Mouse (Mus musculus): ENCODE data around the gene Sprr2h. TPM values are rescaled to one million over a fixed set of nuclear protein-coding genes. Genes with fewer than 3 reads are reported as not detected.

Gene Sprr2h
- 0.38 TPM in 1 of 2 replicates, not detected in the other for polyA plus RNA-seq (2014; fragmentation: Nextera tagmentation; extraction: Ambion mirVana)

DNA sequence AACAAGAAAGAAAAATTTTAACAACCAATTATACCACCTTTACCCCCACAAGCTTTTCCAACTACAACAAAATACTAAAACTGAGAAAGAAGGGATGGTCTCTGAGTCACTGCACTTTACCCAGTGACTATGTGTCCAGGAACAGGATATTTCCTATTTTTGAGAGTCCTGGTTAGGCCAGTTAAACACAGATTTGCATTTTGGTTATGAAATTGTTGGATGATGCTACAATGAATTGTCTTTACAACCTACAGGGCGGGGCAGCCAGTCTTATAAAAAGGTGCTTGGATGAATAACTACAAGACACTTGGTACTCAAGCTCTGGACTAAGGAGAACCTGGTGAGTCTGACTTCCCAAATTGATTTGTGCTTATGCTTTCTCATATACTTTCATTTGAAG is at the start of gene Sprr2h:
Gene Sprr2h, plus strand, starts transcription at position 301 of the 400 bp plus-strand sequence.
- Histone ChIP-seq H3K4me1 (ENCODE audit: control insufficient read depth, insufficient read depth, low read length) (no peaks in the 10 kb centered on the region), H3K4me2 (ENCODE audit: low read depth, low read length) (no peak within 1 kb of the TSS), H3K4me3 (ENCODE audit: low read depth, low read length) (no peak within 1 kb of the TSS), H3K27ac (replicated peaks; ENCODE audit: low read depth, low read length) (no peak within 1 kb of the TSS), H3K9me3 (ENCODE audit: control insufficient read depth, low read length) (no peaks in the 10 kb centered on the region), H3K27me3 (replicated peaks; ENCODE audit: control insufficient read depth, insufficient read depth, low read length) (no peaks in the 10 kb centered on the region), H3K9ac (ENCODE audit: low read depth, low read length) (no peak within 1 kb of the TSS), H3K36me3 (ENCODE audit: control insufficient read depth, insufficient read depth, low read length) (no peaks in the 10 kb centered on the region)
- 81% methylated on average over 1 of the region's 1 CpGs for whole genome bisulfite sequencing
- DNase-seq (ENCODE audit: low spot score) (no peak), ATAC-seq (ENCODE audit: low read depth) (no peak)

DNA sequence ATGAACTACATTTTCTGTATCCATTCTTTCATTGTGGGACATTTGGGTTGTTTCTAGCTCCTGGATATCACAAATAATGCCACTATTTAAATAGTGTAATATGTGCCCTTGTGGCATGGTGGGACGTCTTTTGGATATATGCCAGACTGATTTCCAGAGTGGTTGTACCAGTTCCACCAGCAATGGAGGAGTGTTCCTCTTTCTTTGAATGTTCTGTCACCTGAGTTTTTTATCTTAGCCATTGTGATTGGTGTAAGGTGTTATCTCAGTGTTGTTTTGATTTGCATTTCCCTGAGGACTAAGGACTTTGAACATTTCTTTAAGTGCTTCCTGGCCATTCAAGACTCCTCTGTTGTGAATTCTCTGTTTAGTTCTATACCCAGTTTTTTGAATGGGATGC is 49.2 kb upstream of the Sprr2h start:
- ATAC-seq (ENCODE audit: low read depth) = no peak
- WGBS = 71% methylated on average over 1 of the region's 1 CpGs

GRCm38 (mm10) chr3:92338840-92339239 is 46.6 kb upstream of the Sprr2h start, which contains the start of gene Sprr2d:
Sprr2d (plus strand) TSS chr3:92339140.
- no peak within 1 kb of the TSS for H3K4me3 ChIP-seq (ENCODE audit: low read depth, low read length)
- H3K27me3 ChIP-seq (replicated peaks; ENCODE audit: control insufficient read depth, insufficient read depth, low read length) = no peaks in the 10 kb centered on the region
- 88% methylated on average over 5 of the region's 5 CpGs for WGBS
- H3K9me3 ChIP-seq (ENCODE audit: control insufficient read depth, low read length) = no peaks in the 10 kb centered on the region
- no peak within 1 kb of the TSS for H3K4me2 ChIP-seq (ENCODE audit: low read depth, low read length)
- H3K9ac ChIP-seq (ENCODE audit: low read depth, low read length) = no peak within 1 kb of the TSS
- ATAC-seq (ENCODE audit: low read depth) = no peak
- H3K4me1 ChIP-seq (ENCODE audit: control insufficient read depth, insufficient read depth, low read length) = no peaks in the 10 kb centered on the region
- no peak for DNase-seq (ENCODE audit: low spot score)
- H3K27ac ChIP-seq (replicated peaks; ENCODE audit: low read depth, low read length) = no peak within 1 kb of the TSS
- no peaks in the 10 kb centered on the region for H3K36me3 ChIP-seq (ENCODE audit: control insufficient read depth, insufficient read depth, low read length)

More for the DNA sequence above, 49.2 kb upstream of the Sprr2h start:
- Histone ChIP-seq H3K9me3 (ENCODE audit: control insufficient read depth, low read length) (no peaks in the 10 kb centered on the region), H3K36me3 (ENCODE audit: control insufficient read depth, insufficient read depth, low read length) (no peaks in the 10 kb centered on the region), H3K4me3 (ENCODE audit: low read depth, low read length) (no peak overlapping the region), H3K27ac (replicated peaks; ENCODE audit: low read depth, low read length) (no peak overlapping the region), H3K9ac (ENCODE audit: low read depth, low read length) (no peak overlapping the region), H3K4me2 (ENCODE audit: low read depth, low read length) (no peak overlapping the region), H3K4me1 (ENCODE audit: control insufficient read depth, insufficient read depth, low read length) (no peaks in the 10 kb centered on the region), H3K27me3 (replicated peaks; ENCODE audit: control insufficient read depth, insufficient read depth, low read length) (no peaks in the 10 kb centered on the region)
- no peak for DNase-seq (ENCODE audit: low spot score)

GRCm38 (mm10) chr3:92351843-92352242 is 33.6 kb upstream of the Sprr2h start, which contains the start of gene Sprr2e:
Sprr2e (plus strand) TSS chr3:92352143.
- Histone ChIP-seq H3K4me1 (ENCODE audit: control insufficient read depth, insufficient read depth, low read length) (no peaks in the 10 kb centered on the region), H3K27me3 (replicated peaks; ENCODE audit: control insufficient read depth, insufficient read depth, low read length) (no peaks in the 10 kb centered on the region), H3K9ac (ENCODE audit: low read depth, low read length) (no peak within 1 kb of the TSS), H3K4me3 (ENCODE audit: low read depth, low read length) (no peak within 1 kb of the TSS), H3K36me3 (ENCODE audit: control insufficient read depth, insufficient read depth, low read length) (no peaks in the 10 kb centered on the region), H3K9me3 (ENCODE audit: control insufficient read depth, low read length) (no peaks in the 10 kb centered on the region), H3K4me2 (ENCODE audit: low read depth, low read length) (no peak within 1 kb of the TSS), H3K27ac (replicated peaks; ENCODE audit: low read depth, low read length) (no peak within 1 kb of the TSS)
- WGBS = 75% methylated on average over 2 of the region's 2 CpGs
- ATAC-seq (ENCODE audit: low read depth) = no peak
- no peak for DNase-seq (ENCODE audit: low spot score)

GRCm38 (mm10) chr3:92361619-92362018 is 23.9 kb upstream of the Sprr2h start:
- Histone ChIP-seq H3K9me3 (ENCODE audit: control insufficient read depth, low read length) (no peaks in the 10 kb centered on the region), H3K4me1 (ENCODE audit: control insufficient read depth, insufficient read depth, low read length) (no peaks in the 10 kb centered on the region), H3K4me2 (ENCODE audit: low read depth, low read length) (no peak overlapping the region), H3K27ac (replicated peaks; ENCODE audit: low read depth, low read length) (no peak overlapping the region), H3K27me3 (replicated peaks; ENCODE audit: control insufficient read depth, insufficient read depth, low read length) (no peaks in the 10 kb centered on the region), H3K9ac (ENCODE audit: low read depth, low read length) (no peak overlapping the region), H3K4me3 (ENCODE audit: low read depth, low read length) (no peak overlapping the region), H3K36me3 (ENCODE audit: control insufficient read depth, insufficient read depth, low read length) (no peaks in the 10 kb centered on the region)
- no peak for DNase-seq (ENCODE audit: low spot score)
- no peak for ATAC-seq (ENCODE audit: low read depth)

GRCm38 (mm10) chr3:92364887-92365286 is 20.6 kb upstream of the Sprr2h start, which contains the start of gene Sprr2f:
Sprr2f (plus strand) TSS chr3:92365187.
- no peaks in the 10 kb centered on the region for H3K4me1 ChIP-seq (ENCODE audit: control insufficient read depth, insufficient read depth, low read length)
- no peak for ATAC-seq (ENCODE audit: low read depth)
- no peaks in the 10 kb centered on the region for H3K9me3 ChIP-seq (ENCODE audit: control insufficient read depth, low read length)
- 59% methylated on average over 3 of the region's 3 CpGs for WGBS
- no peaks in the 10 kb centered on the region for H3K36me3 ChIP-seq (ENCODE audit: control insufficient read depth, insufficient read depth, low read length)
- no peak within 1 kb of the TSS for H3K9ac ChIP-seq (ENCODE audit: low read depth, low read length)
- H3K4me3 ChIP-seq (ENCODE audit: low read depth, low read length) = no peak within 1 kb of the TSS
- no peak within 1 kb of the TSS for H3K27ac ChIP-seq (replicated peaks; ENCODE audit: low read depth, low read length)
- no peak within 1 kb of the TSS for H3K4me2 ChIP-seq (ENCODE audit: low read depth, low read length)
- no peak for DNase-seq (ENCODE audit: low spot score)
- no peaks in the 10 kb centered on the region for H3K27me3 ChIP-seq (replicated peaks; ENCODE audit: control insufficient read depth, insufficient read depth, low read length)

DNA sequence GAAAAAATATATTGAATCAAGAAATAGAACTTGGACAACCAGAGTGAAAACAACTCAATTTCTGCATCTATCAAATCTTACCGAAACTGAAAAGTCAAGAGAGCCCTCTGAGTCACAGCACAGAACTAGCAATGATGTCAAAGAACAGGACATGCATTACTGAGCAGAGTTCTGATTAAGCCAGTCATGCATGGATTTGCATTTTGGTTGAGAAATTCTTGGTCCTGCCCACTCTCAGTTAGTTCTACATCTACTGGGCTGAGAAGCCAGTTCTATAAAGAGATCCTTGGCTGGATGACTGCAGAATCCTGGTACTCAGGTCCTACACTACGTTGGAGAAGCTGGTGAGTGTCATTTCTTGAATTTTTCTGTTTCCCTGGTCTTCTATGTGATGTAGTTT is 11.9 kb upstream of the Sprr2h start:
- ATAC-seq (ENCODE audit: low read depth) (no peak), DNase-seq (ENCODE audit: low spot score) (no peak)
- Histone ChIP-seq H3K9me3 (ENCODE audit: control insufficient read depth, low read length) (no peaks in the 10 kb centered on the region), H3K27me3 (replicated peaks; ENCODE audit: control insufficient read depth, insufficient read depth, low read length) (no peaks in the 10 kb centered on the region), H3K36me3 (ENCODE audit: control insufficient read depth, insufficient read depth, low read length) (no peaks in the 10 kb centered on the region), H3K4me2 (ENCODE audit: low read depth, low read length) (no peak overlapping the region), H3K27ac (replicated peaks; ENCODE audit: low read depth, low read length) (no peak overlapping the region), H3K4me1 (ENCODE audit: control insufficient read depth, insufficient read depth, low read length) (no peaks in the 10 kb centered on the region), H3K4me3 (ENCODE audit: low read depth, low read length) (no peak overlapping the region), H3K9ac (ENCODE audit: low read depth, low read length) (no peak overlapping the region)
- WGBS = 81% methylated on average over 2 of the region's 2 CpGs

DNA sequence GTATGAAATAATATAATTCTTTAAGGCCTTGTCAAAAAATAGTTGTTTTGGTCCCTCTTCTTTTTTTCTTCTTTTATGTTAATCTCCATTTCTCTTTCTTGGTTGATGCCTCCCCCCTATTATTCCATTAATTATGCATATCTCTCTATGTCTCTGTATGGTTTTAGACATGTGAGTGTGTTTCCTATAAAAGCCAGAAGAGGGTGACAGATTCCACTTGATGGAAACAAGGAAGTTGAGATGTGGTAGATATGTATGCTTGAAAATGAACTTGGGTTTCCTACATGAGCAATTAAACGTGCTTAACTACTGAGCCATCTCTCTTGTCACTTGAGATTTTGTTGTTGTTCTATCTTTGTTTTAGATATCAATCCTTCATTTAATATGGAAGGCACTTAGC is 8.8 kb downstream of the Sprr2h start:
- H3K27ac ChIP-seq (replicated peaks; ENCODE audit: low read depth, low read length) = no peak overlapping the region
- no peak overlapping the region for H3K9ac ChIP-seq (ENCODE audit: low read depth, low read length)
- no peaks in the 10 kb centered on the region for H3K27me3 ChIP-seq (replicated peaks; ENCODE audit: control insufficient read depth, insufficient read depth, low read length)
- no peaks in the 10 kb centered on the region for H3K9me3 ChIP-seq (ENCODE audit: control insufficient read depth, low read length)
- no peak for ATAC-seq (ENCODE audit: low read depth)
- H3K4me1 ChIP-seq (ENCODE audit: control insufficient read depth, insufficient read depth, low read length) = no peaks in the 10 kb centered on the region
- H3K4me3 ChIP-seq (ENCODE audit: low read depth, low read length) = no peak overlapping the region
- H3K36me3 ChIP-seq (ENCODE audit: control insufficient read depth, insufficient read depth, low read length) = no peaks in the 10 kb centered on the region
- WGBS = 41% methylated on average over 1 of the region's 1 CpGs
- DNase-seq (ENCODE audit: low spot score) = peak; percentile 1
- H3K4me2 ChIP-seq (ENCODE audit: low read depth, low read length) = no peak overlapping the region

- H3K27me3 ChIP-seq (replicated peaks; ENCODE audit: control insufficient read depth, insufficient read depth, low read length) = no peaks in the 10 kb centered on the region
- H3K9ac ChIP-seq (ENCODE audit: low read depth, low read length) = no peak within 1 kb of the TSS
- H3K36me3 ChIP-seq (ENCODE audit: control insufficient read depth, insufficient read depth, low read length) = no peaks in the 10 kb centered on the region
- 90% methylated on average over 2 of the region's 2 CpGs for WGBS
- no peak within 1 kb of the TSS for H3K4me3 ChIP-seq (ENCODE audit: low read depth, low read length)
- no peak within 1 kb of the TSS for H3K27ac ChIP-seq (replicated peaks; ENCODE audit: low read depth, low read length)
- ATAC-seq (ENCODE audit: low read depth) (no peak), DNase-seq (ENCODE audit: low spot score) (no peak)
- H3K9me3 ChIP-seq (ENCODE audit: control insufficient read depth, low read length) = no peaks in the 10 kb centered on the region
- H3K4me2 ChIP-seq (ENCODE audit: low read depth, low read length) = no peak within 1 kb of the TSS
- no peaks in the 10 kb centered on the region for H3K4me1 ChIP-seq (ENCODE audit: control insufficient read depth, insufficient read depth, low read length)
Measured at GRCm38 (mm10) chr3:92407691-92408090, 22.2 kb downstream of the Sprr2h start, which contains the start of gene Sprr2i. Sprr2i (plus strand) TSS chr3:92407991.
